Mouse (Mus musculus) midbrain, embryonic 14.5 days (tissue): ENCODE measurements around the gene Abl1. TPM values are rescaled to one million over a fixed set of nuclear protein-coding genes. Genes with fewer than 3 reads are reported as not detected.
A peak's percentile ranks its signal among the peaks of the same experiment; 100 is the strongest.

Experiments used
- ATAC-seq: fragments of 200-750 bp; cut with Nextera tagmentation; 2 replicates; pipeline ENCODE4 v1.8.0; 2017; ENCODE audit warnings: moderate number of reproducible peaks, moderate library complexity; ENCODE audit not compliant: low FRiP score, low TSS enrichment
- DNase-seq: peaks from one replicate; pipeline ENCODE4 v3.0.0-alpha.2; 2015
- H3K27ac ChIP-seq: fragments of 300-500 bp; sonication (generic); replicated peaks from 2 replicates; pipeline ENCODE4 v1.5.1; 2014; ENCODE audit warnings: mild to moderate bottlenecking, low read depth, low read length, moderate library complexity
- H3K27me3 ChIP-seq: fragments of 300-500 bp; sonication (generic); 2 replicates; pipeline ENCODE4 v1.6.1; 2014; ENCODE audit warnings: low read length, control low read depth, mixed read lengths; ENCODE audit not compliant: control insufficient read depth, insufficient read depth
- H3K36me3 ChIP-seq: fragments of 300-500 bp; sonication (generic); 2 replicates; pipeline ENCODE4 v1.6.1; 2014; ENCODE audit warnings: low read length, control low read depth; ENCODE audit not compliant: control insufficient read depth, insufficient read depth
- H3K4me1 ChIP-seq: fragments of 300-500 bp; sonication (generic); 2 replicates; pipeline ENCODE4 v1.6.1; 2014; ENCODE audit warnings: mild to moderate bottlenecking, antibody characterized with exemption, low read length, control low read depth; ENCODE audit not compliant: control insufficient read depth, insufficient read depth
- H3K4me2 ChIP-seq: fragments of 300-500 bp; sonication (generic); 2 replicates; pipeline ENCODE4 v1.6.1; 2014; ENCODE audit warnings: mild to moderate bottlenecking, low read length, moderate library complexity
- H3K4me3 ChIP-seq: fragments of 300-500 bp; sonication (generic); replicated peaks from 2 replicates; pipeline ENCODE4 v1.5.1; 2014; ENCODE audit warnings: low read depth, low read length
- H3K9ac ChIP-seq: fragments of 300-500 bp; sonication (generic); replicated peaks from 2 replicates; pipeline ENCODE4 v1.6.1; 2014; ENCODE audit warnings: mild to moderate bottlenecking, low read length, moderate library complexity
- H3K9me3 ChIP-seq: fragments of 300-500 bp; sonication (generic); 2 replicates; pipeline ENCODE4 v1.6.1; 2016; ENCODE audit warnings: low read length, control low read depth, mixed read lengths; ENCODE audit not compliant: control insufficient read depth
- WGBS: fragments of 180-500 bp; shearing (Covaris S2); extraction: QIAGEN DNeasy Blood & Tissue Kit; methylation state at CpG from one replicate; pipeline ENCODE4 v1.1.7; 2014; 5-methylcytosine and 5-hydroxymethylcytosine counted together
- polyA plus RNA-seq: library from polyadenylated mRNA; unstranded; fragments of >200 nt; fragmentation: Nextera tagmentation; extraction: Ambion mirVana; gene quantifications from 2 replicates; pipeline ENCODE4 v1.2.1, GENCODE M21; 2014

Gene Abl1
- polyA plus RNA-seq, 1 experiment from 2014 or later: 27.6 TPM

DNA sequence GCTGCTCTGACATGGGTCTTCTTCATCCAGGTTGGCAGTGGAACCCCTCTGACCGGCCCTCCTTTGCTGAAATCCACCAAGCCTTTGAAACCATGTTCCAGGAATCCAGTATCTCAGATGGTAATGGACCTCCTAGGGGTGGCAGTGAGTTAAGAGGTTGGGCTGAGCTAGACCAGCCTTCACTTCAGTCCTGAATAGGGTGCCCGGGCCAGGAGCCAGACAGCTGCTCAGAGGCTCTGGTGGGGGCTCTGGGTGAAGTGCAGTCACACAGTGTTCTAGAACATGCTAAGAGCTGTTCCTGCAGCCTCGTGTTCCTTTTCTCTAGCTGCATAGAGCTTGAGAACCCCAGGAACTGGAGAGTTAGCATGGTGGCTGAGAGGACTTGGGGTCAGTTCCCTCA is 108.8 kb downstream of the Abl1 start:
- no peak overlapping the region for H3K4me2 ChIP-seq
- ATAC-seq: no peak
- H3K27ac ChIP-seq: no peak overlapping the region
- H3K27me3 ChIP-seq: no peaks in the 10 kb centered on the region
- H3K36me3 ChIP-seq: peaks cover 82% of the 10 kb centered on the region
- H3K9me3 ChIP-seq: no peaks in the 10 kb centered on the region
- H3K4me3 ChIP-seq: no peak overlapping the region
- H3K9ac ChIP-seq: no peak overlapping the region
- H3K4me1 ChIP-seq: no peaks in the 10 kb centered on the region
- DNase-seq: no peak
- WGBS: 89% methylated on average over 3 of the region's 3 CpGs

DNA sequence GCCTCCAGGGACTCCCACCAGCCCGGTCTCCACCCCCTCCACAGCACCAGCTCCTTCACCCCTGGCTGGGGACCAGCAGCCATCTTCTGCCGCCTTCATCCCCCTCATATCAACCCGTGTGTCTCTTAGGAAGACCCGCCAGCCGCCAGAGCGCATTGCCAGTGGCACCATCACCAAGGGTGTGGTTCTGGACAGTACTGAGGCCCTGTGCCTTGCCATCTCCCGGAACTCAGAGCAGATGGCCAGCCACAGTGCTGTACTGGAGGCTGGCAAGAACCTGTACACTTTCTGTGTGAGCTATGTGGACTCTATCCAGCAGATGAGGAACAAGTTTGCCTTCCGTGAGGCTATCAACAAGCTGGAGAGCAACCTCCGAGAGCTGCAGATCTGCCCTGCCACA is 113.2 kb downstream of the Abl1 start:
- Histone ChIP-seq H3K4me1 (peaks cover 14% of the 10 kb centered on the region), H3K27me3 (no peaks in the 10 kb centered on the region), H3K36me3 (peaks cover 76% of the 10 kb centered on the region), H3K9me3 (no peaks in the 10 kb centered on the region), H3K9ac (no peak overlapping the region), H3K4me3 (no peak overlapping the region), H3K4me2 (no peak overlapping the region), H3K27ac (no peak overlapping the region)
- ATAC-seq (no peak), DNase-seq (no peak)
- WGBS: 89% methylated on average over 9 of the region's 9 CpGs

- no peak for DNase-seq
- Histone ChIP-seq H3K27ac (no peak overlapping the region), H3K9me3 (no peaks in the 10 kb centered on the region), H3K4me3 (no peak overlapping the region), H3K4me1 (peaks cover 28% of the 10 kb centered on the region), H3K27me3 (no peaks in the 10 kb centered on the region), H3K9ac (no peak overlapping the region), H3K4me2 (no peak overlapping the region), H3K36me3 (peaks cover 63% of the 10 kb centered on the region)
- 93% methylated on average over 8 of the region's 8 CpGs for WGBS
- ATAC-seq: no peak
These were observed 114.6 kb downstream of the Abl1 start for GRCm38 (mm10) chr2:31802811-31803210.

GRCm38 (mm10) chr2:31803480-31803879 is 115.3 kb downstream of the Abl1 start:
- Histone ChIP-seq H3K36me3 (peaks cover 56% of the 10 kb centered on the region), H3K9ac (no peak overlapping the region), H3K4me2 (no peak overlapping the region), H3K9me3 (no peaks in the 10 kb centered on the region), H3K27me3 (no peaks in the 10 kb centered on the region), H3K4me1 (peaks cover 35% of the 10 kb centered on the region), H3K27ac (no peak overlapping the region), H3K4me3 (no peak overlapping the region)
- ATAC-seq (no peak), DNase-seq (no peak)
- WGBS: 86% methylated on average over 14 of the region's 14 CpGs

DNA sequence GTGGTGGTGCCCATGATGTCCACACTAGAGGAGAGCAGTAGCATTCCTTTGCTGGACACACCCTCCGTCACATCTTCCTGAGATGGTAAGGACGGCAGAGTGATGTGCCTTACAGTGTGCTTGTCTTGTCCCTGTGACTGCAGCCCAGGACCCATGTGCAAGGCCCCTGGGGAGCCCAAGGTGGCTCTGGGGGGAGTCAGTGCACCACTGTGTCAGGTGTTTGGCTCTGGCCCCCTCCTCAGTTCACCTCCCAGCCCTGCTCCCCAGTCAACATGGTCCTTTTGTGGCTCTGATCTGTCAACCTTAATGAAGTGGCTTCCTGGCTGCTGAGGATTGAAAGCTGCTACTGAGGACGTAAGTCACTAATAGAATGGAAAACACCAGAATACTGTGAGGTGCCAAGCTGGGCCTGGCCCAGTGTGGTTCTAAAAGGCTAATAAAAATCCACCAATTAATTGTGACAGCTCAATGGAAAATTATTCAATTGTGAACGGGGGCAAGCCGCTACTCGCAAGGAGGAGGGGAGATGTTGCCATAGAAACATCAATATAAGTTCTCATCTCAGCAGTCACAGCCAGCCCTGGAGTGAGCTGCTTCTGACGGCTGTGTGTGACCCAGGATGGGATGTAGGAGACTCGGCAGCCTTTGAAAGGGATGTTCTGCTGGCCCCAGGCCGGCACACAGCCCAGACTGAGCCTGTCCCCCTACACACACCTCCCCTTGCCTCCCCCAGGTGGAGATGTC is 118.6 kb downstream of the Abl1 start:
- peak; percentile 80 for DNase-seq
- Histone ChIP-seq H3K36me3 (peaks cover 23% of the 10 kb centered on the region), H3K27ac (peak overlapping the region; percentile 83), H3K4me1 (peaks cover 59% of the 10 kb centered on the region), H3K4me2 (peak overlapping the region; percentile 28), H3K9me3 (no peaks in the 10 kb centered on the region), H3K9ac (peak overlapping the region; percentile 7; the same call in 1 of the 2 replicates), H3K4me3 (no peak overlapping the region), H3K27me3 (no peaks in the 10 kb centered on the region)
- 11% methylated on average over 9 of the region's 9 CpGs for WGBS
- ATAC-seq: peak; percentile 35; the same call in 1 of the 2 replicates

DNA sequence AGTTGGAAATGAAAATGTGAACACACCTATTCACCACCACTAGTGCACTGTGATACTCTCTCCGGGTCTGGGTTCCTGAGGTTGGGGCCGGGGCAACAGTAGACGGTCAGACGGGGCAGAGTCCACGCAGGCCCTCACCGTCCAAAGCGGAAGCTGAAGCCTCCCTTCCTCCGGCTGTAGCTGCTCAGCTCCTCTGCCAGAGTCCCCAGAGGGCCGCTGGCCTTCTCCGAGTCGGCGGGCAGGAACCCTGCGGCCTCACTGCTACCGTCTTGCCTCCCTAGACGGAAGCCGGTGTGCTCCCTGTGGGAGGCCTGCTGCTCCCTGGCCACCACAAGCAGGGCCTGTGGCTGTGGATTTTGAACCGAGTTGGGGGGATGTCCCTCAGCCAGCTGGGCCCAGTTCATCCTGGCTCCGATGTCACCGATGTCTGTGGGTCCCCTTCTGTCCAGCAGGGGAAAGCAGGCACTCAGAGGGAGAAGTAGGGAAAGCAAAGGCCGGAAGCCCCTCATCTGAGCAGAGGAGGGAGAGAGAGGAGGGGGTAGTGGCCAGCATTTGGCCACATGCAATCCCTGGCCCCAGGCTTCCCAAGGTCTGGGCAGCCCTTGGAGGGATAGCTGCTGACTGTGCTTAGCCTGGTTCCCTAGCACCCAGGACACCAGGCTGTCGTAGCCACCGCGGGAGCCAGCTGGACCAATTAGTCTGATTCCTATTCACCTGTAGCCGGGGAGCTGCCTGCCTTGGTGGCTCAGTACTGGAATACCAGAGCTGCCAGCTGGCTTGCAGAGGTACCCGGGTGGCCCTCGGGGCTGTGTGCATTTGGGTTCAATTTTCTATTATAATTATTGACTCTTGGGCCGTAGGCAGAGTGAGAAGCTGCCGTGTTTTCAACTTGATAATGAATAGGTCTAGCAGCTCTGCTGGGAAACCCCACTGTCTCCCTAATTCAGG is 120.5 kb downstream of the Abl1 start:
- H3K4me1 ChIP-seq: peaks cover 59% of the 10 kb centered on the region
- no peaks in the 10 kb centered on the region for H3K9me3 ChIP-seq
- DNase-seq (peak; percentile 60), ATAC-seq (no peak)
- H3K9ac ChIP-seq: no peak overlapping the region
- no peak overlapping the region for H3K4me2 ChIP-seq
- H3K36me3 ChIP-seq: peaks cover 5% of the 10 kb centered on the region; the same call in 1 of the 2 replicates
- WGBS: 29% methylated on average over 28 of the region's 28 CpGs
- H3K27ac ChIP-seq: peak overlapping the region; percentile 83
- H3K4me3 ChIP-seq: no peak overlapping the region
- no peaks in the 10 kb centered on the region for H3K27me3 ChIP-seq

DNA sequence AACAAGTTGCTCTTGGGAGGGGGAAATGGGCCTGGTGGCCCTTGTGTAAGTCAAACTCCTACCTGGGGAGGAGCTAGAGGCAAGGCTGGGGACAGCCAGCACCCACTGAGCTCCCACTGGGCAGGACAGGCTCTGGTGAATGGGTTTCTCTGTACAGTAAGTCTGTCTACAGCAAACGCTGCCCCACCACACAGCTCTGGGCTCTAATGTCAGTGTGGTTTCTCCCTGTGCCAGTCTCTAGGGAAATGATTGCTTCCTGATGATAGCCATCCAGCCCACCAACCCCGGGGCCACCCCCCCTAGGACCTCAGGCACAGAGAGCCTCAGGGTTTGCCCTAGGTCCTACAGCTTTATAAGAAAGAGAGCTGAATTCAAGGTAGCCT is 121.2 kb downstream of the Abl1 start:
- no peaks in the 10 kb centered on the region for H3K9me3 ChIP-seq
- no peaks in the 10 kb centered on the region for H3K27me3 ChIP-seq
- H3K36me3 ChIP-seq: no peaks in the 10 kb centered on the region
- no peak overlapping the region for H3K4me3 ChIP-seq
- H3K9ac ChIP-seq: no peak overlapping the region
- H3K4me2 ChIP-seq: no peak overlapping the region; the same call in 1 of the 2 replicates
- peaks cover 59% of the 10 kb centered on the region for H3K4me1 ChIP-seq
- 34% methylated on average over 2 of the region's 2 CpGs for WGBS
- no peak overlapping the region; the same call in 1 of the 2 replicates for H3K27ac ChIP-seq
- no peak for ATAC-seq
- no peak for DNase-seq

DNA sequence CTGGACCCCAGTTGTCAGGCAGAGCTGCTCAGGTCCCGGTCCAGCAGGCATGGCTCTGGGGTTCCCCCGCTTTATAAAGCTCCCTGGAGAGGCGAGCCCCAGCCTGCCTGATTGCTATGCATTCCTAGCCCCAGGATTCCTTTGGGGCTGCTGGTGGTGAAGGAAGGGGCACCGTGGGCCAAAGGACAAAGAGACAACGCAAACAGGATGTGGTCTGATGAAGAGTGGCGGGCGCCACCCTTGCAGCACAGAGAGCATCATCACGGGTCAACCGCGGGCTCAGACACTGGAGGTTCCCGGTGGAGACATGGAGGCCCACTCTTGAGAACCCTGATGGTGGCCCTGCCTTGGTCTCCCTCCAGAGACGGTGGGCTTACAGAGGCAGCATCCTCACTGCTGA is 122.3 kb downstream of the Abl1 start, which contains the start of gene Qrfp:
Qrfp (minus strand) TSS at position 137 of the 400 bp plus-strand sequence.
- WGBS: 33% methylated on average over 12 of the region's 12 CpGs
- H3K4me1 ChIP-seq: peaks cover 55% of the 10 kb centered on the region
- H3K4me2 ChIP-seq: no peak within 1 kb of the TSS; the same call in 1 of the 2 replicates
- H3K27ac ChIP-seq: peak within 1 kb of the TSS; percentile 26; the same call in 1 of the 2 replicates
- no peaks in the 10 kb centered on the region for H3K27me3 ChIP-seq
- no peaks in the 10 kb centered on the region for H3K9me3 ChIP-seq
- H3K4me3 ChIP-seq: no peak within 1 kb of the TSS
- ATAC-seq: no peak
- no peak for DNase-seq
- H3K9ac ChIP-seq: no peak within 1 kb of the TSS
- no peaks in the 10 kb centered on the region for H3K36me3 ChIP-seq
